Mouse (Mus musculus): ENCODE results near the gene Immp1l.

DNA sequence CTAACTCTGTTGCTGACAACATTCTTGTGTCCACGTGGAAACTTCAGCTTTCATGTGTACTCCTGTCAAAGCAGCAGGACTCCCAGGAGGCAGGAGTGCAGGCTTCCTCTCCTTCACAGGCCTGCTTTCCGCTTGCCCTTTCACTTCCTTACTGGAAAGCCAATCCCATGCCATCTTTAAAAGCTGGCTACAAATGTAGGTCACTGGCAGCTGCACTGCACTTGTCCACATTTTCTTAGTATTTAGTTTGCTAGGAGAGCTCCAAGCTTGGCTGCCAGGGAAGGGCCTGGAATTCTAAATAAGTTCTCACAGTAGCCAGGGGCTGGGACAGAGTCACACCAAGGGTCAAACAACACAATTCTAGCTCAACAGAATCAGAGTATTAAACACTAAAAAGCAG is 49.7 kb upstream of the Immp1l start:
- no peak for TF ChIP-seq ZC3H11A (IDR thresholded peaks at IDR 0.05; ENCODE audit: borderline replicate concordance, low read depth, low read length)
- TF ChIP-seq CHD2 (IDR thresholded peaks at IDR 0.05; ENCODE audit: low read depth, low read length), result no peak
- TF ChIP-seq MAFK (IDR thresholded peaks at IDR 0.05; ENCODE audit: insufficient read depth, low read depth, low read length), result no peak
- TF ChIP-seq ZNF384 (IDR thresholded peaks at IDR 0.05; ENCODE audit: low read depth, low read length), result no peak
- no peak for TF ChIP-seq HCFC1 (IDR thresholded peaks at IDR 0.05; ENCODE audit: borderline replicate concordance, insufficient read depth, low read length)

All from ES-E14 (cell line).